In the genomic region with DNA sequence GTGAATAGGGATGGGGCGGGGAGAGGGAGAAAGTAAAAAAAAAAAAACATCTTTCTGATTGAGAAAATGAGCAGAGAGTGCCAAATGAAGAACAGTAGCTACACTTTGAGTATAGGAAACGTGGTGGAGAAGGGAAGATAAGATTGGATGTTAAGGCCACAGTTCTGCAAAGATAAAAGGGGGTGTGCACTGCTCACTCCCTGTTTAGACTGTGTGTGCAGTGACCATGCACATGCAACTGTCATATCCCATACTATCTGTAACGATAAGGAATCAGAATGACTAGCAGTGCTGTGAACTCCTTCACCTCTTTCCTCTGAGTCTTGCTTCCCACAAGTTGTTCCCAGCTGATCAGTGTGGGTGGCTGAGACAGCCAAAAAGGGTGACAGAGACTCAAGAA, we compare ENCODE assay signal across 1 mouse cellular context.
TF ChIP-seq lines count a peak whose summit lies in the region.

No protein-coding gene starts in this region.

TF ChIP-seq in MEL, 35 proteins besides CTCF, POLR2A, EP300 and RAD21:
- TF ChIP-seq USF2 (IDR thresholded peaks at IDR 0.05; ENCODE audit: borderline replicate concordance in 1 of 2, insufficient read depth in 1 of 2, low read depth in 1 of 2, low read length in 2 of 2), result no peak
- no peak for TF ChIP-seq MXI1 (IDR thresholded peaks at IDR 0.05; ENCODE audit: low read depth, low read length)
- TF ChIP-seq MAX (IDR thresholded peaks at IDR 0.05; ENCODE audit: low read length), result no peak
- TF ChIP-seq CHD2 (IDR thresholded peaks at IDR 0.05; ENCODE audit: low read length), result no peak
- TF ChIP-seq SIN3A (IDR thresholded peaks at IDR 0.05; ENCODE audit: low read length), result no peak
- no peak for TF ChIP-seq MAFK (IDR thresholded peaks at IDR 0.05; ENCODE audit: borderline replicate concordance, low read depth, low read length)
TF ChIP-seq in MEL: peak in this region for 0.
